Mouse (Mus musculus) erythroblast, embryonic 14.5 days (primary cell): ENCODE data around the gene Eya2.

Experiments used
- GATA1 ChIP-seq: IDR thresholded peaks from 2 replicates; pipeline ENCODE4 v1.6.1; 2012; ENCODE audit warnings: low read length, inconsistent platforms, mixed read lengths
- TAL1 ChIP-seq: IDR thresholded peaks from 3 replicates; pipeline ENCODE4 v1.6.1; 2012; ENCODE audit warnings: low read length, inconsistent platforms, mixed read lengths

GRCm38 (mm10) chr2:165785312-165786036 lies 190.6 kb downstream of the Eya2 start:
- no peak for TF ChIP-seq TAL1
- no peak for TF ChIP-seq GATA1
